Mouse (Mus musculus) embryo, embryonic 9.5 days (tissue): ENCODE data around the gene Sec31b.

Source experiments
- DNase-seq: peaks from one replicate; pipeline ENCODE4 v3.0.0-alpha.2; 2017; ENCODE audit errors: extremely low spot score

Sec31b gene

GRCm38 (mm10) chr19:44535376-44535775 is 10.3 kb downstream of the Sec31b start:
- peak; percentile 42 for DNase-seq

- DNase-seq, result no peak
These were observed 15.6 kb downstream of the Sec31b start for GRCm38 (mm10) chr19:44530018-44530417.

DNA sequence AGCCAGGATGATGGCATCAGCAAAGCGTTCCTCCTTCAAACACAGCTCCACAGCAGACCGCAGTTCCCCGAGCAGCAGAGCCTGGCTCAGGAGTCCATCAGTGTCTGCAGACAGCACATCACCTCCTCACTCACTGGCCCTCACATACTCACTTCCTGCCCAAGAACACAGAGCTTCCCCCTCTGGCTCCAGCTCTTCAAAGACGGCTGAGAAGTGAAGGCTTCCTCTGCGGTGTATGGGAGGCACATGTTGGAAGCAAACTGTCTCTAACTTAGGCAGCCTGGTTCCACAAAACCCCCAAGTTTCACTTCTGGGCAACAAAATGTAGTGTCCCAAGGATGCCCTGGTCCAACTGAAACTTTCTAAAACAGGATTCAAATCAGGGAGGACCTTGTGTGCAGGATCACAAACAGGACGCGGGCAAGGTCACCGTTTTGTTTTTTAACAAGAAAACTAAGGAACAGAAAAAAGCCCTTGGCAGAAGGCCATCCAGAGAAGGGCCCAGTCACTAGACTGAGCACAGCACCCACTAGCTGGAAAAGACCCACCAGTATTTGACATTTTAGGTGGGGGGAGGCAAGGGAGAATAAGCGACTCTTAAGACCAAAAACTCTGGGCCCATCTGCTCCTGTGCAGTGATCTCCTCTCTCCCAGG is 20.0 kb downstream of the Sec31b start:
- no peak for DNase-seq

- peak; percentile 46 for DNase-seq
These were observed 26.5 kb downstream of the Sec31b start for GRCm38 (mm10) chr19:44519152-44519551.

GRCm38 (mm10) chr19:44517996-44518768 is 27.5 kb downstream of the Sec31b start:
- no peak for DNase-seq

- DNase-seq, result no peak
These were observed 29.9 kb downstream of the Sec31b start for GRCm38 (mm10) chr19:44515769-44516168.

DNA sequence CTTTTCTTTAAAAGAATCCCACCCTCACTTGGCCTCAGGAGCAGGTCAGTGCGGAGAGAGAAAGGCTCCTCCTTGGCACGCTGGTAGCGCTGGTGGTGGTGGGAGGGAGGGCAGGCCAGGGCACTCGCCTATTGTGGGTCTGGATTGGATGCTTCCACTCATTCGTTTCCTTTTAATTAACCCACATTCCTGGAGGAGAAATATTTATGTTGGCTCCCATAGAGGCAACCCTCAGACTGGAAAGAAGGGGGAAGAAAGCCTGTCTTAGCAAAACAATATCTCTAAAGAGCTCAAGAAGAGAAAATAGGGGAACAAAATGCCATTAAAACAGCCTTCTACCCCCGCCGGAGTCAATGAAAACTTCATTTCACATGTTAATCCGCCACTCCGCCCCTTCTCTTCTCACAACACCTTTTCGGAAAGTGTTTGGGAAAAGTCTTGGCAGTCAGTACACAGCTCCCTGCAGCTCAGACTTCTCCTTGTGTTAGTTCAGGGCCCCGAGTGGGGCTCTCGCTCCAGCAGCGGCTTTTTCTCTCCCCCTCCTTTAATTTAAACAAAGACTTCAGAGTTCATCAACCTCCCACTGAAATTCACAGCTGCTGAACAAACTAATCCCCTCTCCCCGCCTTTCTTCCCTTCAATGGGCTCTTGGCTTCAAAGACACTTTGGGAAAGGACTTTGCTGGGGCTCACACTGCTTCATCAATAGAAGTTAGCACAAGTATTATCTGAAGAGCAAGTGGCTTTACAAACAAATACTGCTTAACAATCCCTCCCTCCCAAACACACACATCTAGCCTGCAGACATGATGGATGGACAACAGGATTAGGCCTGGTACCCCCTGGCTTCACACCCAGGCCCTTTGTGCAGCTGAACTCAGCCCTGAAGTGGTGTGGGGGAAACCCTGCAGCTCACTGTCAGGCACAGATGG is 30.9 kb downstream of the Sec31b start:
- DNase-seq, result peak; percentile 66

DNA sequence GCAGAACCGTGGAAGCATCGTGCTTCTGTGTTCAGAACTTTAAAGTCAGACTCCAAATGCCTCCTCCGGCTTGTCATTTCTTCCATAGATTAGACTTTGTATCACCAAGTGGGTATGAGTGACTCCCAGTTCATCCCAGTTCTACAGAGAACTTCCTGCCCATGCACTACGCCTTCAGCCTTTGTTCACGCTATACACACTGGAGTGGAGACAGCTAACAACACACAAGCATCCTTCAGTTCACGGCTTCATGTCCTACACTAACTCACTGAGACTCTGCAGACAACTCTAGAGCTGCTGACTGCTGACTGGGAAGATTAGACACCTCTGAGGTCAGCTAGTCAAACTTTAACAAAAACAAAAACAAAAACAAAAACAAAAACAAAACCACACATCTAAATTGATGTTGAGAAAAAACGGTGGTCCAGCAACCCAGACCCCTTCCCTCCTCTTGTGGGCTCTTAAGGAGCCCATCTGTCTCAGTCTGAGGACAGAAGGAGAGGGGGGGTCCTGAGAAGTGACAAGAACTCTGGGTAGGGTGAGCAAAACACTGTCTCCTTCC is 31.7 kb downstream of the Sec31b start:
- no peak for DNase-seq

DNA sequence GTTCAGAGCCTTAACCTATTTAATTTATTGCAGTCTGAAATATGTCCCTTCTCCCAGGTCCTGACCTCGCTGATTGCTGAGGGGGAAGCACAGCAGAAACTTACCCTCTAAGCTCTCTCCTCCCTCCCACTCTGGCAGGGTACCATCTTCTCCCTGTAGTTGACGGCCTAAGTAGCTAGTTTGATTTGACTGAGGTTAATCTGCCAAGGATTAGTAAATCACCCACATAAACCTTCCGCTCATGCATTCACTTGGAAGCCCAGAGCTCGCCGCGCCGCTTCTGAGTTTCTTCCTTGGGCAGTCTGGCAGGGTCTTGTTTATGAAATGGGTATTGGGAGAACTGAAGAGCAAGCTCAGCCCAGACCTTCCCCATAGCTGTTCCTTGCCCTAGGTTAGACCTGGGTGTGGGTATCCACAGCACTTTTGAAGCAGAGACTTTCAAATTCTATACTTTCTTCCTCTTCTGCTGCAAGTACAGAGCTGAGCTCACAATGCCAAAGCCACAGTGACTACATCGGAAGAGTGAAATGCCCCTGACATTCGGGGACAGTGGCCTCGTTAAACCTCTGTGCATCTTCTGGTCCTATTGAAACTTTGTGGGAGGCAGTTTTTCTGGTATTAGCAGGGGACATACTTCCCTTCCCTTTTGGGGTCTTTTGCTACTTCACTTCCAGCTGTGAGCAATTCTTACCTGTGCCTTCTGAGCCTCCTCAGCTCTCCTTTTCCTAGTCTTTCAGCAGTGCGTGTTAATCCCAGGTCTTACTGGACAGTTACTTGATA is 32.4 kb downstream of the Sec31b start:
- no peak for DNase-seq

- DNase-seq, result no peak
These were observed 33.1 kb downstream of the Sec31b start for GRCm38 (mm10) chr19:44512601-44513000.

DNA sequence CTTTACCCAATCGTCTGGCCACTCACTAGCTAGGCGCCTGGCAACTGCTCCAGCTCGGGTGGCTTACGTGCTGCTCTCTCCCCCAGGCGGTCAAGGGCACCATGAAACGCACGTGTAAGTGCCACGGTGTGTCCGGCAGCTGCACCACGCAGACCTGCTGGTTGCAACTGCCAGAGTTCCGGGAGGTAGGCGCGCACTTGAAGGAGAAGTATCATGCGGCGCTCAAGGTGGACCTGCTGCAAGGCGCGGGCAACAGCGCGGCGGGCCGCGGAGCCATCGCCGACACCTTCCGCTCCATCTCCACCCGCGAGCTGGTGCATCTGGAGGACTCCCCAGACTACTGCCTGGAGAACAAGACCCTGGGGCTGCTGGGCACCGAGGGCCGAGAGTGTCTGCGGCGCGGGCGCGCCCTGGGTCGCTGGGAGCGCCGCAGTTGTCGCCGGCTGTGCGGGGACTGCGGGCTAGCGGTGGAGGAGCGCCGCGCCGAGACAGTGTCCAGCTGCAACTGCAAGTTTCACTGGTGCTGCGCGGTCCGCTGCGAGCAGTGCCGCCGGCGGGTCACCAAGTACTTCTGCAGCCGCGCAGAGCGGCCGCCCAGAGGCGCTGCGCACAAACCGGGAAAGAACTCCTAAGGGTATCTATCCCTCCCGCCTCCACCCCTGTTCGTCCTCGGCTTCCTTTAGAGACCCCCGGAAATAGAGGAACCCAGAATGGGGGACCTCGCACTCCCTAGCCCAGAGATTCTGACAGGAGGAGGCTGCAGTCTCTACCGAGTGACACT is 34.0 kb downstream of the Sec31b start:
- peak; percentile 66 for DNase-seq

GRCm38 (mm10) chr19:44510534-44511175 is 35.0 kb downstream of the Sec31b start:
- no peak for DNase-seq

- no peak for DNase-seq
These were observed 42.9 kb downstream of the Sec31b start for GRCm38 (mm10) chr19:44502741-44503140.

GRCm38 (mm10) chr19:44501925-44502324 is 43.7 kb downstream of the Sec31b start:
- no peak for DNase-seq

DNA sequence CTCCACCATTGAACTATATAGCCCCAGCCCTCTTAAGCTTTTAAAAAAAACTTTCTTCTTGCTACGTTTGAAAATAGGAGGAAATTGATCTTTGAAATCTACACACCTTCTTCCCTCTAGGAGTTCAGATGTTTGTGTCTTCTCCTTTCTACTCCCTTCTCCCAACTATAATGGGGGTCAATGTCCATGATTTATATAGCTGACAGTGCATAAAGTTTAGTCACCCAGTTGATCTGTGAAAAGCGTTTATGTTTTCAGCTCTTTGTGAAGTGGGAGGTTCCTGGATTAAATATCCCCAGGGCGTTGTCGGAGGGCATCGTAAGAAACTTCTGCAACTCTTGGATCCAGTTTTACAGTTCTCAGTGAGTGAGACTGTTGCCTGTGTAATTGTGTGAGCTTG is 45.4 kb downstream of the Sec31b start:
- DNase-seq, result no peak

- no peak for DNase-seq
These were observed 46.7 kb downstream of the Sec31b start for GRCm38 (mm10) chr19:44498936-44499335.

DNA sequence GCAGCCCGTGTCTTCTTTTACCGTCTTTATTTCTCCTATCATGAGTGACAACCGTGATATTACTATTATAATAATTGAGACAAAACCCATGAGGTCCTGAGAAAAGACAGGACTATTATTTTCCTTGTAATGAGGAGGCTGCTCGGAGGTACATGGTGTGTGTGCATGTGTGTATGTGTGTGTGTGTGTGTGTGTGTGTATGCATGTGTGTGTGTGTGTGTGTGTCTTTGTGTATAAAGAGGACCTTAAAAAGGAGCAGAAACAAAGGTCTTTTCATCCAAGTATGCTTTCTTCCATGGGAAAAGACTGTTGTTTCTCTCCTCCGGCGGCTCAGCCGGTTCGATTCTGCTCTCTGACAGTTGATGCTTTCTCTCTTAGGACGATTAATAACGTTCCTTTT is 48.7 kb downstream of the Sec31b start:
- DNase-seq, result no peak

GRCm38 (mm10) chr19:44496511-44496910 is 49.2 kb downstream of the Sec31b start:
- DNase-seq, result no peak

GRCm38 (mm10) chr19:44493128-44493527 is 52.5 kb downstream of the Sec31b start, which contains the start of gene Wnt8b:
TSS of gene Wnt8b (plus strand) at chr19:44493472.
- DNase-seq, result no peak

GRCm38 (mm10) chr19:44487266-44487665 is 58.4 kb downstream of the Sec31b start:
- peak; percentile 61 for DNase-seq
